Mouse (Mus musculus) cortical plate, adult 2 months (tissue): ENCODE measurements at regions not wholly inside any gene's neighbourhood (a gene's known extent, or its start where the extent isn't known, plus 50 kb on each side); places are given as distances from the start of the nearest gene placed in this dataset.

ENCODE experiments used
- H3K27ac ChIP-seq: fragments of 200-500 bp; 2 replicates; pipeline ENCODE4 v1.5.1; 2012; ENCODE audit warnings: low read length, control low read depth, inconsistent platforms; ENCODE audit not compliant: insufficient read depth
- H3K4me1 ChIP-seq: fragments of 200-500 bp; 2 replicates; pipeline ENCODE4 v1.6.1; 2011; ENCODE audit warnings: low read length; ENCODE audit not compliant: control insufficient read depth, insufficient read depth
- H3K4me3 ChIP-seq: fragments of 200-500 bp; 2 replicates; pipeline ENCODE4 v1.5.1; 2011; ENCODE audit warnings: mild to moderate bottlenecking, low read length, control low read depth; ENCODE audit not compliant: insufficient read depth
- CTCF ChIP-seq: fragments of 200-500 bp; IDR thresholded peaks from 2 replicates; pipeline ENCODE4 v1.5.1; 2011; ENCODE audit warnings: mild to moderate bottlenecking, control low read depth, low read length; ENCODE audit not compliant: insufficient read depth; ENCODE audit errors: extremely low read depth
- POLR2A ChIP-seq: fragments of 200-500 bp; IDR thresholded peaks from 2 replicates; pipeline ENCODE4 v1.6.1; 2011; ENCODE audit warnings: mild to moderate bottlenecking, low read length, control low read depth; ENCODE audit not compliant: insufficient read depth; ENCODE audit errors: extremely low read depth

DNA sequence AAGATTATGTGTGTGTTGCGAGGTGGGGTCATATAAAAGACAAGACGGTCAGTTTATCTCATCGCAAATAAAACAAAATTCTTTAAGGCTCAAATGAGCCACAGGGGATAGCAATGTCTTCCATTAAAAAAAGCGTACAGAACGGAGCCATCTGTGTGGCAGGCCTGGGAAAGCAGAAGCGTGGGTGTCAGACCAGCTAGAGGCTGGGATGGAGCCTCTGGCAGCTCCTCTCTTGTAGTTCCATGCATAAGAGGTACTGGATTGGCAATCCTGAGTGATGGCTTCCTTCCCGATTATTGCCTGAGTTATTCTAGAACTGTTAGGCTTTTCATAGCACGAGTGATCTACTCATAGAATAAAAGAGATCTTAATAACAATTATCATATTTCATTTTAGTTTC, 318.2 kb upstream of the Sash1 start:
- Histone ChIP-seq H3K4me1 (peaks cover 3% of the 10 kb centered on the region), H3K4me3 (no peak overlapping the region), H3K27ac (no peak overlapping the region)
- TF ChIP-seq CTCF (no peak), POLR2A (no peak)

- Histone ChIP-seq H3K27ac (peak overlapping the region; percentile 84; the same call in 1 of the 2 replicates), H3K4me3 (no peak overlapping the region), H3K4me1 (peaks cover 3% of the 10 kb centered on the region)
- TF ChIP-seq CTCF = no peak
- TF ChIP-seq POLR2A = no peak
Measured at GRCm38 (mm10) chr10:9203323-9203722, 317.5 kb upstream of the Sash1 start.

- TF ChIP-seq POLR2A = no peak
- TF ChIP-seq CTCF = no peak
- H3K27ac ChIP-seq = no peak overlapping the region
- peaks cover 3% of the 10 kb centered on the region for H3K4me1 ChIP-seq
Measured at GRCm38 (mm10) chr10:9202922-9203321, 317.1 kb upstream of the Sash1 start.

GRCm38 (mm10) chr10:9174997-9175396, 289.1 kb upstream of the Sash1 start:
- peak; percentile 48 for TF ChIP-seq CTCF
- no peak for TF ChIP-seq POLR2A
- H3K4me3 ChIP-seq = no peak overlapping the region
- H3K27ac ChIP-seq = no peak overlapping the region
- H3K4me1 ChIP-seq = no peaks in the 10 kb centered on the region

More at GRCm38 (mm10) chr10:9202922-9203321, 317.1 kb upstream of the Sash1 start:
- no peak overlapping the region for H3K4me3 ChIP-seq

DNA sequence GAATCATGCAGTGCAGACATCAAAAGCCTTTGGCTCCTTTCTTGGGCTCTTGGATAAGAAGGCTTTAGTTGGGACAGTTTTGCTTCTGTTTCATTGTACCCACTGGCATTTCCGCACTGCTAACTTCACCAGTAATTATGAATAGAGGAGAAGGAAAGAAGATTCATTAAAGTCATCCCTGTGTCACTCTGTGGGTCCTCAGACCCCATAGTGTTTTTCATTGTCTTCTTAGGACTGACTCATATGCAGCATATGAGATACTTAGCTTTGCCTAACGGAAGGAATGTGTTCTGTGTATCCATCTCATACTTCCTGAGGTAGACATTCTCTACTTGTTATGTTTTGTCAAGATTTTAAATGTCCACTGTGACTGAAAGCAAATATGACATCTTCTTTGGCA, 287.6 kb upstream of the Sash1 start:
- Histone ChIP-seq H3K4me3 (no peak overlapping the region), H3K4me1 (no peaks in the 10 kb centered on the region), H3K27ac (no peak overlapping the region)
- TF ChIP-seq CTCF (no peak), POLR2A (no peak)

- peaks cover 1% of the 10 kb centered on the region; the same call in 1 of the 2 replicates for H3K4me1 ChIP-seq
- no peak overlapping the region for H3K4me3 ChIP-seq
- H3K27ac ChIP-seq = no peak overlapping the region
- TF ChIP-seq CTCF (no peak), POLR2A (no peak)
Measured at GRCm38 (mm10) chr10:9168725-9169124, 282.9 kb upstream of the Sash1 start.

GRCm38 (mm10) chr10:9166017-9166416, 280.1 kb upstream of the Sash1 start:
- TF ChIP-seq POLR2A (no peak), CTCF (no peak)
- H3K4me3 ChIP-seq = peak overlapping the region; percentile 29
- no peak overlapping the region for H3K27ac ChIP-seq
- H3K4me1 ChIP-seq = peaks cover 1% of the 10 kb centered on the region; the same call in 1 of the 2 replicates

- no peak for TF ChIP-seq CTCF
- Histone ChIP-seq H3K4me3 (peak overlapping the region; percentile 29), H3K4me1 (peaks cover 1% of the 10 kb centered on the region; the same call in 1 of the 2 replicates), H3K27ac (no peak overlapping the region)
Measured at GRCm38 (mm10) chr10:9165598-9165997, 279.7 kb upstream of the Sash1 start.

DNA sequence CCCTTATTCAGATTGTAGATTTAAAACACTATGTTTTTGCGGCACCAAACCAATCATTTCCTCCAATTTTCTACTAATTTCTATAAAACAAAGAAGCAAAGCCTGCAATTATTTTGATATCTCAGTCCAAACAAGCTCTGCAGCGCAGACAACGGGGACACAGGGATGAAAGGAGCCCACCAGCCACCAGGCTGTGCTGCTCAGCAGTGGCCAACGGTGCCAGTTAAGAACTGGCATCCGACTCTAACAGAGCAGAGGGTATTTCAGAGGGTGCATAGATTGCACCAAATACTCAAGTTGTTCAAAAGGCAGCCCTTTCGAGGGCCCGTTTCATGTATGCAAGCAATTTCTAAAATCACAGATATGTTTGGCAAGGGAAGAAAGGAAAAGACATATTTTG, 278.5 kb upstream of the Sash1 start:
- H3K27ac ChIP-seq = no peak overlapping the region
- peaks cover 1% of the 10 kb centered on the region; the same call in 1 of the 2 replicates for H3K4me1 ChIP-seq
- no peak overlapping the region for H3K4me3 ChIP-seq
- TF ChIP-seq POLR2A = no peak
- no peak for TF ChIP-seq CTCF

- Histone ChIP-seq H3K27ac (no peak overlapping the region), H3K4me1 (peaks cover 1% of the 10 kb centered on the region; the same call in 1 of the 2 replicates), H3K4me3 (no peak overlapping the region)
- TF ChIP-seq CTCF (no peak), POLR2A (no peak)
Measured at GRCm38 (mm10) chr10:9161597-9161996, 275.7 kb upstream of the Sash1 start.
